Mouse (Mus musculus) kidney, postnatal 4 days (tissue): ENCODE measurements around the gene Pcsk6.
A peak's percentile ranks its signal among the peaks of the same experiment; 100 is the strongest.

ENCODE experiments used
- DNase-seq, 2 experiments: peaks; one replicate each; pipeline ENCODE4 v3.0.0; 2021; ENCODE audit warnings: mixed read lengths in 2 of 2

The Pcsk6 gene

GRCm38 (mm10) chr7:65945342-65945993, 83.9 kb downstream of the Pcsk6 start:
- no peak for DNase-seq

- no peak for DNase-seq
These were observed 84.9 kb downstream of the Pcsk6 start for GRCm38 (mm10) chr7:65946397-65946796.

- no peak for DNase-seq
These were observed 87.4 kb downstream of the Pcsk6 start for GRCm38 (mm10) chr7:65948891-65949290.

GRCm38 (mm10) chr7:65954583-65954982, 93.0 kb downstream of the Pcsk6 start:
- no peak for DNase-seq

GRCm38 (mm10) chr7:65955304-65956220, 94.0 kb downstream of the Pcsk6 start:
- peak; percentile 8 to 22 for DNase-seq

GRCm38 (mm10) chr7:65957245-65957644, 95.7 kb downstream of the Pcsk6 start:
- no peak for DNase-seq

GRCm38 (mm10) chr7:65958105-65958504, 96.6 kb downstream of the Pcsk6 start:
- DNase-seq: no peak

GRCm38 (mm10) chr7:65959221-65959924, 97.8 kb downstream of the Pcsk6 start:
- no peak for DNase-seq

- DNase-seq: no peak
These were observed 101.1 kb downstream of the Pcsk6 start for GRCm38 (mm10) chr7:65962611-65963010.

GRCm38 (mm10) chr7:65964398-65964797, 102.9 kb downstream of the Pcsk6 start:
- no peak for DNase-seq

- no peak for DNase-seq
These were observed 109.8 kb downstream of the Pcsk6 start for GRCm38 (mm10) chr7:65971301-65971700.

- no peak for DNase-seq
These were observed 115.8 kb downstream of the Pcsk6 start for GRCm38 (mm10) chr7:65977286-65977685.

GRCm38 (mm10) chr7:65977977-65978376, 116.4 kb downstream of the Pcsk6 start:
- DNase-seq: no peak

GRCm38 (mm10) chr7:65978996-65979823, 117.7 kb downstream of the Pcsk6 start:
- peak; percentile 23 to 40 for DNase-seq

GRCm38 (mm10) chr7:65980000-65980399, 118.5 kb downstream of the Pcsk6 start:
- DNase-seq: no peak

- DNase-seq: peak in 1 of 2 experiments; percentile 12
These were observed 120.5 kb downstream of the Pcsk6 start for GRCm38 (mm10) chr7:65982057-65982456.

- no peak for DNase-seq
These were observed 126.7 kb downstream of the Pcsk6 start for GRCm38 (mm10) chr7:65988249-65988648.

- DNase-seq: no peak
These were observed 127.2 kb downstream of the Pcsk6 start for GRCm38 (mm10) chr7:65988709-65989108.

GRCm38 (mm10) chr7:65992329-65992728, 130.8 kb downstream of the Pcsk6 start:
- no peak for DNase-seq

- DNase-seq: no peak
These were observed 131.9 kb downstream of the Pcsk6 start for GRCm38 (mm10) chr7:65993410-65993809.

GRCm38 (mm10) chr7:66001035-66001754, 139.7 kb downstream of the Pcsk6 start:
- DNase-seq: no peak

GRCm38 (mm10) chr7:66001797-66002196, 140.3 kb downstream of the Pcsk6 start:
- no peak for DNase-seq
